Mouse (Mus musculus) megakaryocyte, embryonic 14.5 days (primary cell): ENCODE results near the gene Stoml1.

Experiments
- FLI1 ChIP-seq: IDR thresholded peaks from 2 replicates; pipeline ENCODE4 v1.6.1; 2012; ENCODE audit warnings: low read length, inconsistent platforms, mixed read lengths
- GATA1 ChIP-seq: IDR thresholded peaks from 3 replicates; pipeline ENCODE4 v1.6.1; 2012; ENCODE audit warnings: mixed read lengths, low read length, inconsistent platforms, borderline replicate concordance

DNA sequence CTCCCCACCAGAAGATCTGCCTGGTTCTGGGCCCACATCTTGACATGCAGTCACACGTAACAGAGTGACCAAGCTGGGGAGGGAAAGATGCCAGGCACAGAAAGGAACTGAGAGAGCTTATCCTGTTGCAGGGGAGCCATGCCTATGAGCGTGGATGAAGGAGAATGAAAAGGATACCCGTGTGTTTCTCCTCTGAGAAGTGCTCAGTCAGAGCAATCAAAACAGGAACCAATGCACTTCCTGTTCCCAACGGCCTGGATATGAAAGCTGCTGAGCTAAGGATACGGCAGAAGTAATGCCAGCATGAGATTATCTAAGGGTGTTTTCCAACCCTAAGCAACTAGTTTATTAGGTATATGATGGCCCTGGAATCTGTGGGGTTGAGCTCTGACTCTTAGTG, 20.6 kb upstream of the Stoml1 start:
- TF ChIP-seq FLI1 (no peak), GATA1 (no peak)
